Mouse (Mus musculus) testis, adult 2 months (tissue): ENCODE measurements around the gene Plpp3. TPM values are rescaled to one million over a fixed set of nuclear protein-coding genes. Genes with fewer than 3 reads are reported as not detected.

Experiments
- H3K27ac ChIP-seq: fragments of 200-500 bp; 2 replicates; pipeline ENCODE4 v1.5.1; 2012; ENCODE audit warnings: low read depth, low read length; ENCODE audit not compliant: control insufficient read depth, insufficient read depth
- H3K27me3 ChIP-seq: fragments of 200-500 bp; 2 replicates; pipeline ENCODE4 v1.6.1; 2012; ENCODE audit warnings: mild to moderate bottlenecking, low read length, moderate library complexity; ENCODE audit not compliant: control insufficient read depth, insufficient read depth
- H3K36me3 ChIP-seq: fragments of 200-500 bp; 2 replicates; pipeline ENCODE4 v1.6.1; 2012; ENCODE audit warnings: mild to moderate bottlenecking, low read length; ENCODE audit not compliant: control insufficient read depth, insufficient read depth
- H3K4me1 ChIP-seq: fragments of 200-500 bp; 2 replicates; pipeline ENCODE4 v1.6.1; 2012; ENCODE audit warnings: low read length; ENCODE audit not compliant: control insufficient read depth, insufficient read depth
- H3K4me3 ChIP-seq: fragments of 200-500 bp; 2 replicates; pipeline ENCODE4 v1.5.1; 2012; ENCODE audit warnings: low read depth, mild to moderate bottlenecking, low read length, moderate library complexity, mixed read lengths; ENCODE audit not compliant: control insufficient read depth
- CTCF ChIP-seq: fragments of 200-500 bp; IDR thresholded peaks from 2 replicates; pipeline ENCODE4 v1.5.1; 2012; ENCODE audit warnings: low read depth, mild to moderate bottlenecking, inconsistent platforms, low read length, moderate library complexity; ENCODE audit not compliant: control insufficient read depth, insufficient read depth, insufficient replicate concordance
- POLR2A ChIP-seq: fragments of 200-500 bp; IDR thresholded peaks from 2 replicates; pipeline ENCODE4 v1.6.1; 2012; ENCODE audit warnings: low read depth, mild to moderate bottlenecking, inconsistent platforms, low read length, moderate library complexity; ENCODE audit not compliant: control insufficient read depth
- polyA plus RNA-seq: library from polyadenylated mRNA; depleted of rRNA; stranded (reverse); fragments of >200 nt; gene quantifications from 2 replicates; pipeline ENCODE4 v1.2.3, GENCODE M21; 2012

Plpp3 gene
- polyA plus RNA-seq, 1 experiment = 12.5 TPM

- Histone ChIP-seq H3K4me1 (no peaks in the 10 kb centered on the region), H3K27ac (no peak overlapping the region), H3K36me3 (no peaks in the 10 kb centered on the region), H3K4me3 (no peak overlapping the region), H3K27me3 (no peaks in the 10 kb centered on the region)
- TF ChIP-seq CTCF = no peak
- TF ChIP-seq POLR2A = no peak
Observed at GRCm38 (mm10) chr4:105182249-105182648, 25.1 kb downstream of the Plpp3 start.

- H3K27me3 ChIP-seq = no peaks in the 10 kb centered on the region
- no peaks in the 10 kb centered on the region for H3K36me3 ChIP-seq
- TF ChIP-seq POLR2A (no peak), CTCF (no peak)
- no peak overlapping the region for H3K27ac ChIP-seq
- no peaks in the 10 kb centered on the region for H3K4me1 ChIP-seq
- H3K4me3 ChIP-seq = no peak overlapping the region
Observed at GRCm38 (mm10) chr4:105184490-105184889, 27.3 kb downstream of the Plpp3 start.

GRCm38 (mm10) chr4:105184924-105185323, 27.8 kb downstream of the Plpp3 start:
- TF ChIP-seq POLR2A = no peak
- TF ChIP-seq CTCF = no peak
- no peak overlapping the region for H3K4me3 ChIP-seq
- H3K27ac ChIP-seq = no peak overlapping the region
- H3K36me3 ChIP-seq = no peaks in the 10 kb centered on the region
- H3K4me1 ChIP-seq = no peaks in the 10 kb centered on the region
- H3K27me3 ChIP-seq = no peaks in the 10 kb centered on the region

GRCm38 (mm10) chr4:105186654-105187053, 29.5 kb downstream of the Plpp3 start:
- Histone ChIP-seq H3K4me1 (no peaks in the 10 kb centered on the region), H3K27me3 (no peaks in the 10 kb centered on the region), H3K36me3 (no peaks in the 10 kb centered on the region), H3K27ac (no peak overlapping the region), H3K4me3 (no peak overlapping the region)
- TF ChIP-seq POLR2A (no peak), CTCF (no peak)

GRCm38 (mm10) chr4:105187873-105188272, 30.7 kb downstream of the Plpp3 start:
- Histone ChIP-seq H3K4me3 (no peak overlapping the region), H3K27ac (no peak overlapping the region), H3K27me3 (no peaks in the 10 kb centered on the region), H3K36me3 (no peaks in the 10 kb centered on the region), H3K4me1 (no peaks in the 10 kb centered on the region)
- TF ChIP-seq CTCF (no peak), POLR2A (no peak)

- no peak overlapping the region for H3K27ac ChIP-seq
- no peaks in the 10 kb centered on the region for H3K4me1 ChIP-seq
Observed at GRCm38 (mm10) chr4:105188801-105189200, 31.7 kb downstream of the Plpp3 start.

GRCm38 (mm10) chr4:105190826-105191225, 33.7 kb downstream of the Plpp3 start:
- Histone ChIP-seq H3K27ac (no peak overlapping the region), H3K4me3 (no peak overlapping the region), H3K4me1 (no peaks in the 10 kb centered on the region), H3K27me3 (no peaks in the 10 kb centered on the region), H3K36me3 (no peaks in the 10 kb centered on the region)
- TF ChIP-seq POLR2A (no peak), CTCF (no peak)

More at GRCm38 (mm10) chr4:105188801-105189200, 31.7 kb downstream of the Plpp3 start:
- Histone ChIP-seq H3K27me3 (no peaks in the 10 kb centered on the region), H3K4me3 (no peak overlapping the region), H3K36me3 (no peaks in the 10 kb centered on the region)
- TF ChIP-seq POLR2A (no peak), CTCF (no peak)

GRCm38 (mm10) chr4:105191550-105191949, 34.4 kb downstream of the Plpp3 start:
- Histone ChIP-seq H3K27me3 (no peaks in the 10 kb centered on the region), H3K27ac (no peak overlapping the region), H3K4me3 (no peak overlapping the region), H3K36me3 (no peaks in the 10 kb centered on the region), H3K4me1 (no peaks in the 10 kb centered on the region)
- TF ChIP-seq POLR2A (no peak), CTCF (no peak)
